Mouse (Mus musculus) cerebellum, adult 18-20 months (tissue): ENCODE data around the gene Ssr1.

Experiments used
- DNase-seq, 2 experiments: peaks; one replicate each; pipeline ENCODE4 v3.0.0; 2021

The Ssr1 gene

GRCm38 (mm10) chr13:37943466-37943865, 50.6 kb downstream of the Ssr1 start:
- DNase-seq, result no peak

GRCm38 (mm10) chr13:37942887-37943331, 51.1 kb downstream of the Ssr1 start:
- DNase-seq, result no peak

DNA sequence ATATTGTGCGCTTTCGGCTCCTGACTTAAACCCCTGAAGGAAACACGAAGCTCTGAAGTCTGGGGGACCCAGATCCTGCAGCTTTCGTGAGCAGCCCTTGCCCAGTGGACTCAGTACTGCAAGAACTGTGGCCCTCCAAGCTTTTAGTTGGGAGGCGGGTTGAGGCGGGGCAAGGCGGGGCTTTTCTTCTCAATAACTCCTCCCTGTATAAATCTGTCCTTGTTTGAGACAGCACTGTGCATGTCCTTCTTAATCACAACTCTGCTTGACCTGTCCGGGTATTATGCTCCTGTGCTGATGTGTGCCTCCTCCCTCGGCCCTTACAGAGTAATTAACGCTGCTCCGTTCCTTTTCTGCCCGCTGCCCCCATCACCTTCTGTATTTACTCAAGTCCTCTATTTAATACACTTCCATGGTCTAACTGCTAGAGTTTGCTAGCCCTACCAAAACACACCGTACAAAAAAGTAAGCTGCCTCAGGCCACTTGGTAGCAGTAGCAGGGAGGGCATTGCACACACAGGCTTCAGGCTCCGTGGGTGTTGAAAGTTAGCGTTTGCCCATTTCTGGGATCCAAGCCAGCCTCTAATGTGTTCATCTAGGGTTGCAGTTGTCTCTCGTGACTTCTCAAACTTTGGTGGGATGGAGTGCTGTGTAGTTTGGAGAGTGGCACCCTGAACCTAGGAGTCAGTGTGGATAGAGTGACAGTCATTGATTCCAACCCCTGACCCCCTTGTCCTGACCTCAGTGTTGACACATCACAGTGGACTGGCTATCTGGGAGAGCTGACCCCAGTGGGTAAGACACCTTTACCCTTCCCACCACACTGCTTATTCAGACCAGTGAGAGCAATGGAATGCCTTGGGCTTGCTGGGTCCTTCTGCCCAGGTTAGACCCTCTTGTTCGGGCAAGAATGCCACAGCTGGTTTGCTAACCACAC, 51.8 kb downstream of the Ssr1 start:
- DNase-seq, result no peak

DNA sequence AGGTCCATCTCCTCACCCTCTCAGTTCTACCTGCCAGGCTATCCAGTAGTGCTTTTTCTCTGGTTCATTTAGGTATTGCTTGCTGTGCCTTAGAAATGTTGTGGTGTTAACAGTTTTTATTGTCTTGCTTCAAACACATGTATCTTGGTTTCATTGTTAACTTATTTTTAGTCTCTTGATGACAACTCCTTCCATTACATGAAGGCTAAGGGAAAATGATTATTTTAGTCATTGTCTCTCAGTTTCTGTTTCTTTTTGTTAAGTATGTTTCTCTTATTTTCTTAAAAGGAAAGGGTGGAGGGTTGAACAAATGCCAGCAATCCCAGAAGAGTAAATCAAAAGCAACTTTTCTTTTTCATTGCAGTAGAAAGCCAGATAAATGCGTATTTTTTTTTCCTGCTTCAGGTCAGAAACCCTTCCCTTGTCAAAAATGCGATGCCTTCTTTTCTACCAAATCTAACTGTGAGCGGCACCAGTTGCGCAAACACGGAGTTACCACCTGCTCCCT, 52.8 kb downstream of the Ssr1 start:
- no peak for DNase-seq

- no peak for DNase-seq
Observed at GRCm38 (mm10) chr13:37940649-37941048, 53.4 kb downstream of the Ssr1 start.

DNA sequence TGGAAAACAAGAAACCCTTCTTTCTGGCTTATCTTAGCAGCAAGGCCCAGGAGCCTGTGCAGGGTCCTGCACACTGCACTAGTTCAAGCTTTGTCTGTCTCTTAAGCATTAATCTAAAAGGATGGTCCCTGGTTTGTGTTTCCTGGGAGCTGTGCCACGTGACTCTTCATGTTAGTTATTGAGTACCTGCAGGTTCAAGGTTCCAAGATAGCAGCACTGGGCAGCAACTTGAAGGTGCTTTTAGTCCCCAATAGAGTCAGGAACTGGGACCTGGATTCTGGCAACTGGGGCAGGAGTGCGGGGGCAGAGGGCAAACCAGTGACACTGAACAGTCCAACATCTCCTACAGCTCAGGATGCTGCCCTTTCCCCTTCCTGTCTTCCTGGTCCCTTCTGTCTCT, 53.9 kb downstream of the Ssr1 start:
- no peak for DNase-seq

DNA sequence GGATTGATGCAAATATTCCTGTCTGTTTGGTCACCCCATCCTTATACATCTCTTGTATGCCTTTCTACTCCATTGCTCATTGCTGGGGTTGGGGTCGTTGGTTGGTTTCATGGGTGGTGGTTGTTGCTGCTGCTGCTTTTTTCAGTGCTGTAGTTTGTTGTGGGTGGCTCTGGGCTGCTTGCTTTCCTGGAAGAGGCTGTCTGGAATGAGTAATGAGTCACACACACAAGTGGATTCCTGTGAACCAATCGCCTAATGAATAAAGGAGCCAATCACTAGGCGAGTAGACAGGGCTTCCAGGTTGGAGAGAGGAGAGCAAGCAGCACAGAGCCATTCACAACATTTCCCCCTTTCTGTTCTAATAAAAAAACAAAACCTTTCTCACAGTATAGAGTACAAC, 57.7 kb downstream of the Ssr1 start:
- no peak for DNase-seq

DNA sequence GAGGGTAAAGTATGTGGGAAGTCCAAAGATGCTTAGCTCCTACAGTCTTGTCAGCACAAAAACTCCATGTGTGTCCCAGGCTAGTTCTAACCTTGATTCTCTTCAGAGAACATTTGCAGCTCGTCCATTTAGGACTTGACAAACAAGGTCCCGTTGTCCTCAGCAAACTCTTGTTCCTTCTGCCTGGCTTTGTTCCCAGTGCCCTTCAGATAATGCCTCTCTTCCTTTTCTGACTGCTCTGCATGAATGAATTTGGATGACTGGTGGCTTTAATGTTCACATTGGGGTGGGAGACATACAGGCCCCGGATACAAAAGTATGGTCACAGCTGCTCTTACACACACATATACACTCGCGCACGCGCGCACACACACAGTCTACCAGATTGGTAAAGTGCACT, 59.1 kb downstream of the Ssr1 start:
- no peak for DNase-seq

DNA sequence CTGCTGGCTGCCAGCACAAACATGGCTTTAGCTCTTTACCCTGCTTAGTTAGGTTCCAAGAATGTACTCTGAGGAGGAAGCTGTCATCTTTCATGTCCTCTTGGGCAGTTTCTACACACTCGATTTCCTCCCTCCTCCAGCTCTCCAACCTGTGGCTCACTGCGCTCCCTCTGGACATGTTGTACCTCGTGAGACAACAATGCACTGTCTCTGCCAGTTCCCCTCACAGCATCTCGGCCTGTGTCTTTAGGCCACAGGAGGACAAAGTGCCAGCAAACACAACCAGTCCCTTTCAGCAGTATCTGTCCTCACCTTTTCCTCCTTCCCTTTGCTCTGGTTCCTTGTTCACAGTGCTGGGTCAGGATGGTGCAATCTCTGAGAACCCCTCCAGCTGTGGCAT, 59.9 kb downstream of the Ssr1 start:
- no peak for DNase-seq

DNA sequence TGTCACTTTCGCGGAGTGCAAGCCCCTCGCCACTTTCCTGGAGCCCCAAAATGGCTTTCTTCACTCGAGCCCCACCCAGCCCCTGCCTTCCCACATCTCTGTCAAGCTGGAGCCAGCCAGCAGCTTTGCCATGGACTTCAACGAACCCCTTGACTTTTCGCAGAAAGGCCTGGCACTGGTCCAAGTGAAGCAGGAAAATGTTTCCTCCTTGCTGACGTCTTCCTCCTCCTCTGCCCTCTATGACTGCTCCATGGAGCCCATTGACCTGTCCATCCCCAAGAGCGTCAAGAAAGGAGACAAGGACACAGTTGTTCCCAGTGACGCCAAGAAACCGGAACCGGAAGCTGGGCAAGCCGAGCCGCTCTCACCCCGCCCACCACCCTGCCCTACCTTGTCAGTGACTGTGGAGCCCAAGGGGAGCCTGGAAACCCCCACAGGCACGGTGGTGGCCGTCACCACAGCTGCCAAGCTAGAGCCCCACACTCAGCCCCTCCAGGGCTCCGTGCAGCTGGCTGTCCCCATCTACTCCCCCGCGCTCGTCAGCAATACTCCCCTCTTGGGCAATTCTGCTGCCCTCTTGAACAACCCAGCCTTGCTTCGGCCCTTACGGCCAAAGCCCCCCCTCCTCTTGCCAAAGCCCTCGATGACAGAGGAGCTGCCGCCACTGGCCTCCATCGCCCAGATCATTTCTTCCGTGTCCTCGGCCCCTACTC, 62.7 kb downstream of the Ssr1 start:
- no peak for DNase-seq

DNA sequence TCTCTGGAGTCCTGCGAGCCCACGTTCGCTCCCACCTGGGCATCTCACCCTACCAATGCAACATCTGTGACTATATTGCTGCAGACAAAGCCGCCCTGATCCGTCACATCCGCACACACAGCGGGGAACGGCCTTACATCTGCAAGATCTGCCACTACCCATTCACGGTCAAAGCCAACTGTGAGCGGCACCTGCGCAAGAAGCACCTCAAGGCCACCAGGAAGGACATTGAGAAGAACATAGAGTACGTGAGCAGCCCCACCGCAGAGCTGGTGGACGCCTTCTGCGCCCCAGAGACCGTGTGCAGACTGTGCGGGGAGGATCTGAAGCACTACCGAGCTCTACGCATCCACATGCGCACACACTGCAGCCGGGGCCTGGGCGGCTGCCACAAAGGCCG, 63.4 kb downstream of the Ssr1 start:
- no peak for DNase-seq

DNA sequence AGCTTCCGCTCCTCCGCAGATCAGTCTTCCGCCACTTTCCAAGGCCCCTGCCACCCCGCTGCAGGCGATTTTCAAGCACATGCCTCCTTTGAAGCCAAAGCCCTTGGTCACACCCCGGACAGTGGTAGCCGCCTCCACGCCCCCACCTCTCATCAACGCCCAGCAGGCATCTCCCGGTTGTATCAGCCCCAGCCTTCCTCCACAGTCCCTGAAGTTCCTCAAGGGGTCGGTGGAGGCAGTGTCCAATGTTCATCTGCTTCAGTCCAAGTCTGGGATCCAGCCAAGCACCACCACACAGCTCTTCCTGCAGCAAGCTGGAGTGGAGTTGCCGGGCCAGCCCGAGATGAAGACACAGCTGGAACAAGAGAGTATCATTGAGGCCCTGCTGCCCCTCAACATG, 63.9 kb downstream of the Ssr1 start:
- no peak for DNase-seq

- no peak for DNase-seq
Observed at GRCm38 (mm10) chr13:37929532-37929931, 64.5 kb downstream of the Ssr1 start.

- DNase-seq, result no peak
Observed at GRCm38 (mm10) chr13:37926394-37926793, 67.6 kb downstream of the Ssr1 start.

DNA sequence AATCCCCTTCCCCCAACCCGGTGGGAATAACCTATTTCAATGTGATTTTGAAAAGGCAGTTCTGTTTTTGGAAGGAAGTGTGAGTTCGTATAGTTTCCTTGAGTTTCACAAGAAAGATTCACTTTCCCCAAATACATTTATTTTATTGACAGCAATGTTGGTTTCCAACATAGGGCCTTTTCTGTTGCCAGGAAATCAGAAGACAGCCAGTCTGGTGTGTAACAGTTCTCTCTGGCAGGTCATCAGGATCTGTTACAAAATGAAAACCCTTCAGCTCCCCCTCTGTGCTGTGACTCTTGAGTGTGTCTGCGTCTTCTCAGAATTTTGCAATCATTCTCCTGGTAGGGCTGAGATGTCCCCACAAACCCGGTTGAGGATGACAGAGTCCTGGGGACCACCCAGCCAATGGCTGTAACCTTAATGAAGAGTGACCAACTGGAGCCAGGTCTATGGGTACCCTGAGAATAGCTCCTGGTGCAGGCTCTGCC, 69.5 kb downstream of the Ssr1 start:
- DNase-seq, result no peak

DNA sequence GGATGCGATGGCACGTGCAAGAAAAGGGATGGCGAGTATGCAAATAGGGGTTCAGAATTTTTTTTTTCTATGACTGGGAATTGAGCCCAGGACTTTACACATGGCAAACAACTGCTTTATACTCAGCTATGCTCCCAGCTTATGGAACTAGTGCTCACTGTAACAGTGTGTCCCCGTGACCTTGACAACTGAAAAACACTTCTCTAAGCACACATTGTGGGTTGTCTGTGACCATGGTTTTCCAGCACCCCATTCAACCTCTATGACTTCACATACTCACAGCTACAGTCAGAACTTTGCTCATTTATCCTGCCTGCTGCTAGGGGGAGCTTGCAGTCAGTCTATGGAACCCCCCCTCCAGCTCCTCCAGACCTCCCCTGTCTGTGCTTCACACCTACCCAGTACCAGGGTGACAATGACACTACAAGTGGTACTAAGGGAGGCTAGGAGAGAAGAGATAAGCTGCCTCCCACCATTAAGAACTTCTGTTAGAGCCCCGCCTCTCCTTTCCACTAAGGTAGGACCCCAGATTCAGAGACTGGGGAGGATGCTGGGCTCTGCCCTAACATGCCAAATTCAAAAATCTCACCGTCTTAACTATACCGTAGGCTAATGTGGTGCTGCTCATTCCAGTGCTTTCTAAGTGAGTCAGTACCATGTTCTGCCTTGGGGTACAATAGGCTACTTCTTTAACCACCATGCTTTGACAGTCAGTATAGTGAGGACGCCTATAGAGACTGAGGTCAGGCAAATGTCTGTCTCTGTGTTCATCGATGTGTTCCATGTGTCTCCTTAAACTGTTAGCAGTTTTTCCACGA, 70.2 kb downstream of the Ssr1 start:
- DNase-seq, result no peak

GRCm38 (mm10) chr13:37923091-37923490, 70.9 kb downstream of the Ssr1 start:
- DNase-seq, result no peak

DNA sequence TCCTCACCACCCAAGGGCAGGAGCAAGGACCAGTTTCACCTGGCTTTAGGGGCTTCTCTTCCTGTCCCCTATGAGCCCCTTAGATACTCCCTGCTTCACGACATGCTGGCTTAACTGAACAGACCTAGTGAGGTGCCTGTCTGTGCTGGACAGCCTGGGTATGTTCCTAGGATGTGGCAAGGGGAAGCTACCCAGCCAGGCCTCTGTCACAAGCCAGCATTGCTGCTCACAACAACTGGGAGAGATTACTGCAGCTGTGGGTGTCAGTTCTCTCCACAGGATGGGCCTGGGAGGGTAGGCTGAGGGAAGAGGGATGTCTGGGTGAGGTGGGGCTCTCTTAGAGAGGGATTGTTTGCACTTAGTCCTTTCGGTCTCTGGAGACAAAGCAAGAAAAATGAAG, 73.3 kb downstream of the Ssr1 start:
- DNase-seq, result no peak

GRCm38 (mm10) chr13:37919711-37920277, 74.2 kb downstream of the Ssr1 start:
- DNase-seq, result no peak

DNA sequence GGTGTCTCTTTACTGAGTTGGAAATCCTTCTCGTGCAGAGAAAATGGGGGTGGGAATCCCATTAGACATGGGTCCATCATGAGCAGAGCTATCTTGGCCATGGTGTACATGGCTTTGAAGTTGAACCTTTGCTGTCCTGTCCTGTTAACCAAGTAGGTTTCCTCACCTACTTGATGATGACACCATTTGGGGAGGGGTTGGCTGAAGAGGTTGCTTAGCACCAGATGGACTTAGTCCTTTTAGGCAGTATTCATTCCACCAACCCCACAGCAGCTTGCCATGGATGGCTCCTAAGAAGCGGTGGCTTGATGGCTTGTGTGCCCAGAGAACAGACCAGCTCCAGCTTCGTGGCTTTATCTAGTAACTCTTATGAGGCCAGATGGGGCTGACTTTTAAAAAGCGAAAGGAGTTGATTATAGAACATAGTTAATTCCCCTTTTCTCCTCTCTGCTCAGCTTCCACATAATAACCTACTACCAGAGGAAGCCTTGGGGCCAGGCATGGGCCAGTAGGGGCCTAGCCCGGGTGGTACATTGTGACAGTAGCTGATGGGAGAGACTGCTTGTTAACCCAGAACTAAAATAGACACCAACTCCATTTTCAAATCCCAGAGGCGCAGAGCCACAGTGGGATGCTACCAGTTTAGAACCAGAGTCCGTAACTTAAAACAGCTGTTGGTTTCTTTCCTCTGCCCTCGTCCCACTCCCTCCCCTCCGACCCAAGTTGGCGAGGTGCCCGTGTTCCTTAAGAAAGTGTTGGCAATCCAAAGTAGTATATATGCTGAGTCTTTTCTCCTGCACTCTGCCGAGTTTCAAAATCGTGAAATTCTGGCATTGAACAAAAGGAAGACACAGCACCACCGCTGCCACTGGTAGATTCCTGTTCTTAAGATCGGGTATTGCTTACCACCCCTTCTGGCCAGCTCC, 75.4 kb downstream of the Ssr1 start:
- DNase-seq, result no peak
